8 mouse cellular contexts compared by ENCODE assay signal in genomic region chr2:85061107-85061541, GRCm38 (mm10). TPM values are rescaled to one million over a fixed set of nuclear protein-coding genes. Genes with fewer than 3 reads are reported as not detected.
DNase-seq lines count a peak whose midpoint lies in the region; ATAC-seq and TF ChIP-seq lines count a peak whose summit lies in the region.

No protein-coding gene starts in this region.

- peaks cover 14% of the 10 kb centered on the region for H3K4me1 ChIP-seq in forebrain, embryonic 12.5 days
- H3K4me1 ChIP-seq in kidney, adult 2 months (ENCODE audit: control insufficient read depth, insufficient read depth, low read length): peaks cover 23% of the 10 kb centered on the region
- peaks cover 19% of the 10 kb centered on the region for H3K4me1 ChIP-seq in lung, embryonic 15.5 days

- no peak overlapping the region; the same call in 1 of the 2 replicates for H3K4me3 ChIP-seq in forebrain, embryonic 12.5 days (replicated peaks)
- peak overlapping the region; percentile 62 for H3K4me3 ChIP-seq in kidney, adult 2 months (ENCODE audit: insufficient read depth, low read depth, low read length)
- H3K4me3 ChIP-seq in lung, embryonic 15.5 days: peak overlapping the region; percentile 37

- no peaks in the 10 kb centered on the region for H3K9me3 ChIP-seq in forebrain, embryonic 12.5 days
- H3K9me3 ChIP-seq in lung, embryonic 15.5 days: no peaks in the 10 kb centered on the region

- peak; percentile 45 for DNase-seq in 416B (ENCODE audit: low read depth)
- peak; percentile 71 for DNase-seq in MN1 (ENCODE audit: low spot score)
- peak; percentile 80 for DNase-seq in kidney, adult 2 months
- DNase-seq in B cell, adult 2 months: no peak
- no peak for DNase-seq in testis, postnatal 14 days (ENCODE audit: low spot score)
- no peak for DNase-seq in right cerebral cortex, postnatal 36 days (ENCODE audit: low spot score in 2 of 2)

- TF ChIP-seq CTCF in kidney, adult 2 months (conservative IDR thresholded peaks at IDR 0.05; ENCODE audit: insufficient read depth, insufficient read length, low read depth, low read length): no peak

- TF ChIP-seq POLR2A in kidney, adult 2 months (IDR thresholded peaks at IDR 0.05; ENCODE audit: low read depth, low read length): no peak

- 50% methylated on average over 10 of the region's 10 CpGs for WGBS in forebrain, embryonic 12.5 days
- 11% methylated on average over 10 of the region's 10 CpGs for WGBS in kidney, adult 2 months
- 18% methylated on average over 10 of the region's 10 CpGs for WGBS in lung, embryonic 15.5 days

- H3K27ac ChIP-seq in forebrain, embryonic 12.5 days: no peak overlapping the region
- peak overlapping the region; percentile 40 for H3K27ac ChIP-seq in kidney, adult 2 months (ENCODE audit: insufficient read depth, low read depth, low read length)
- H3K27ac ChIP-seq in lung, embryonic 15.5 days: peak overlapping the region; percentile 76

- no peak for ATAC-seq in forebrain, embryonic 12.5 days (ENCODE audit: low FRiP score)
- ATAC-seq in lung, embryonic 15.5 days (ENCODE audit: borderline replicate concordance, extremely low read depth, low FRiP score, low TSS enrichment): peak; percentile 20; the same call in 1 of the 2 replicates

- H3K9ac ChIP-seq in forebrain, embryonic 12.5 days: no peak overlapping the region
- peak overlapping the region; percentile 24; the same call in 1 of the 2 replicates for H3K9ac ChIP-seq in lung, embryonic 15.5 days

- peak overlapping the region; percentile 18; the same call in 1 of the 2 replicates for H3K4me2 ChIP-seq in forebrain, embryonic 12.5 days
- peak overlapping the region; percentile 75 for H3K4me2 ChIP-seq in lung, embryonic 15.5 days

- no peaks in the 10 kb centered on the region for H3K27me3 ChIP-seq in forebrain, embryonic 12.5 days
- no peaks in the 10 kb centered on the region for H3K27me3 ChIP-seq in kidney, adult 2 months (replicated peaks; ENCODE audit: control insufficient read depth, insufficient read depth, low read length)
- H3K27me3 ChIP-seq in lung, embryonic 15.5 days: no peaks in the 10 kb centered on the region

- H3K36me3 ChIP-seq in forebrain, embryonic 12.5 days (replicated peaks): peaks cover 80% of the 10 kb centered on the region
- peaks cover 1% of the 10 kb centered on the region; the same call in 1 of the 2 replicates for H3K36me3 ChIP-seq in kidney, adult 2 months (ENCODE audit: control insufficient read depth, insufficient read depth, low read length)
- H3K36me3 ChIP-seq in lung, embryonic 15.5 days: peaks cover 65% of the 10 kb centered on the region

RNA-seq across cellular contexts. Expression of gene Tnks1bp1, which starts 13.3 kb away (rescaled TPM):
- 38.3 and 39.7 TPM in 2 replicates for polyA plus RNA-seq in forebrain, embryonic 12.5 days (2016; fragmentation: Nextera tagmentation; extraction: Ambion mirVana)
- 46.9 and 47.0 TPM in 2 replicates for polyA plus RNA-seq in kidney, adult 2 months (2012; rRNA removed)
- polyA plus RNA-seq in lung, embryonic 15.5 days (2015; fragmentation: Nextera tagmentation; extraction: Ambion mirVana): 38.8 and 53.6 TPM in 2 replicates

RNA-seq across cellular contexts. Expression of gene P2rx3, which starts 23.9 kb away (rescaled TPM):
- polyA plus RNA-seq in forebrain, embryonic 12.5 days (2016; fragmentation: Nextera tagmentation; extraction: Ambion mirVana): 1.4 and 1.6 TPM in 2 replicates
- 0.80 and 0.90 TPM in 2 replicates for polyA plus RNA-seq in kidney, adult 2 months (2012; rRNA removed)
- 0.77 and 0.91 TPM in 2 replicates for polyA plus RNA-seq in lung, embryonic 15.5 days (2015; fragmentation: Nextera tagmentation; extraction: Ambion mirVana)

RNA-seq across cellular contexts. Expression of gene Ssrp1, which starts 24.1 kb away (rescaled TPM):
- polyA plus RNA-seq in forebrain, embryonic 12.5 days (2016; fragmentation: Nextera tagmentation; extraction: Ambion mirVana): 309 and 322 TPM in 2 replicates
- polyA plus RNA-seq in kidney, adult 2 months (2012; rRNA removed): 70.2 and 78.9 TPM in 2 replicates
- 298 and 303 TPM in 2 replicates for polyA plus RNA-seq in lung, embryonic 15.5 days (2015; fragmentation: Nextera tagmentation; extraction: Ambion mirVana)

Comparison
In these comparisons a context has a peak if more than half of its experiments do, and no peak if none do; other contexts are left out.
1. DNase-seq: peak in 416B (single experiment), MN1 (single experiment) and kidney, adult 2 months (single experiment); none in B cell, adult 2 months (0 of 2), testis, postnatal 14 days (single experiment) and right cerebral cortex, postnatal 36 days (0 of 2).